Mouse (Mus musculus): ENCODE measurements around the gene Sox12. TPM values are rescaled to one million over a fixed set of nuclear protein-coding genes. Genes with fewer than 3 reads are reported as not detected.

The Sox12 gene
- total RNA-seq, 2 experiments from 2014 or later: 16.4 to 19.8 TPM

DNA sequence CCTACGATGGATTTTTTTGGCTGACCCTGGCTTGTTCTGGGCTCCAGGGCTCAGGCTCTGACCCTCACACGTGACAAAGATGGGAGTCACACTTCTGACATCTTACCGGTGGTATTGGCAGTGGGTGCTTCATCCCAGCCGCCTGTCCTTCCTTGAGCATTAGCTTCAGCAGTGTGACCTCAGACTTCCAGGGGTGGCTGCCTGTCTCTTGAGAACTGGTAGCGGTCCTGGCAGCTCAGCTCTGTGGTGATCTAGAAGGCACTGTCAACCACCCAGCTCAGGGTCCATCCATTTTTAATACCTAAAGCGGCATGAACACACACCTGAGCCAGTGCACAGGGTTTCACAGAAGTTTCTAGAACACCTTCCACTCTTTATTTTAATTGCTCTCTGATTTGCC, 11.9 kb upstream of the Sox12 start:
- no peak for DNase-seq (ENCODE audit: extremely low spot score in 1 of 2, low spot score in 1 of 2)

DNA sequence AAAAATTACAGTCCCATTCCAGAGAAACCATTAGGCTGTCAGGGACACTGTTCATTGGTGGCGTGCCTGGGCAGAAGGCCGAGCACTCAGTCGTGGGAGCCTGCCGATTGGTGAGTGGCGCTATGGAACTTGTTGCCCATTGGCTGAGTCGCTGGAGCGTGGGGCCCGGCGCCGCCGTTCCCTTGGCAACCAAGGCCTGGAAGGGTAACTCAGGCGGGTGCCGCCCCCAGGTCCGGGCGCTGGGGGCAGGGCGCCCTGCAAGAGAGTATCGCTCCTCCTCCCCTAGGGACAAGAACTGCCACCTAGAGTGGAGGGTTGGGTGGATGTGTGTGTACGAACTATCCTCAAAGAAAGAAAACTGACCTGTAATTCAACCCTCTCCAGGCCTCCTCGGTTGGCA, 8.3 kb upstream of the Sox12 start:
- peak; percentile 83 to 90 for DNase-seq (ENCODE audit: extremely low spot score in 1 of 2, low spot score in 1 of 2)

DNA sequence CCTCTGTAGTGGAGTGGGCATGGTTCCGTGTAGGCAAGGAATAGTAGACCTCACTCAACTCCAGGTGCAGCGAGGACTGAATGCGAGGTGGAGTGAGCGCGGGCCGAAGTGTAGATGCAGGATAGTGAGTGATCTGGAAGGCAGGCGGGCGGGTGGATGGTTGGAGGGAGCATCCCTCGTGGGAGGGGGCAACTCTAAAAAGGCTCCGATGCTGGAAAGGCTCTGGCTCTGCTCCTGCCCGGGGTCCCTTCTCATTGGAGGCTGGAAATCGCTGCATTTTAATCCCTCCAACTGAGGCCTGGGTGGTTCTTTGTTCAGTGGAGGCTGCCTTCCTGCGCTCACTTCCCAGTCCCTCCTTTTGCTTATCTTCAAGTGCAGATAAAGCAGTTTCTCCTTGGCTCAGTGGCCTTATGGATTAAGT, 1.3 kb upstream of the Sox12 start:
- no peak for DNase-seq (ENCODE audit: extremely low spot score in 1 of 2, low spot score in 1 of 2)

- DNase-seq (ENCODE audit: extremely low spot score in 1 of 2, low spot score in 1 of 2): peak; percentile 70 to 82
Measured at GRCm38 (mm10) chr2:152398691-152399090, 828 bp upstream of the Sox12 start.

GRCm38 (mm10) chr2:152397004-152397589, 766 bp downstream of the Sox12 start:
- DNase-seq (ENCODE audit: extremely low spot score in 1 of 2, low spot score in 1 of 2): peak; percentile 62 to 77

DNA sequence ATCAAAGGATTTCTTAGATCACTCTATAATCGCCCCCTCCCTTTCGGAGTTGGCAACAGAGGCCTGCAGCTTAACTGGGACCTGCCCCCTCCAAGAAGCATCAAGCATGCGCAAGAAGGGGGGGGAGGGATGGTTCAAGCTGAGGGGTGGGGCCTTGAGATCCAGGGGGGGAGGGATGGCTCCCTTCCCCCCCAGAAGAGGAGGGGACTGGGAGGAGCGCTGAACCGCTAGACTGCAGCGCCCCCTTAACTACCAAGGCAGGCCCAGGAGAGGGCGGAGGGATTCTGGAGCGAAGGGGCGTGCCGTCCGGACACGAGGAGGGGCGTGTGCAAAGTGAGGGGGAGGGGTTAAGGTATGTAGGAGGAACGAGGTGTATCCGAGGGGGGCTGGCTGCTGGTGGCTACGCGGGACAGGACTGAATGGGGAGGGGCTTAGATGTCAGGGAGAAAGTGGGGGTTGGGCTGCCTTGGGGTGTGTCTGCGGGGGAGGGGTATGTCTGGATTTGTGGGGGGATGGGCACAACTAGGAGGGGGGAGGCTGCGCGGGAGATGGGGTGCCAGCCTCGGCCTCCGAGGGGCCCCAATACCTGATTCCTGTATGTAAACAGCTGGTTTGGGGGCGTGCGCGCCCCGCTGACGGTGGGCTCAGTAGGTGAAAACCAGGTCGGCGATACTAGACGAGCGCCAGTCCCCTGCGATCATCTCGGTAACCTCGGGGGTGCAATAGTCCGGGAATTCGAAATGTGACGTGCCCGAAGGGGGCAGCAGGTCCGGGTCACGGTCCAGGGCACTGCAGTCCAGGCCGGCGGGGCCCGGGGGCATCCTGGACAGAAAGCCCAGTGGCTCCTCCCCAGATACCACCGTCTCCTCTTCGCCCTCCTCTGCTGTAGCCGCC, 1.5 kb downstream of the Sox12 start:
- peak; percentile 71 to 80 for DNase-seq (ENCODE audit: extremely low spot score in 1 of 2, low spot score in 1 of 2)

DNA sequence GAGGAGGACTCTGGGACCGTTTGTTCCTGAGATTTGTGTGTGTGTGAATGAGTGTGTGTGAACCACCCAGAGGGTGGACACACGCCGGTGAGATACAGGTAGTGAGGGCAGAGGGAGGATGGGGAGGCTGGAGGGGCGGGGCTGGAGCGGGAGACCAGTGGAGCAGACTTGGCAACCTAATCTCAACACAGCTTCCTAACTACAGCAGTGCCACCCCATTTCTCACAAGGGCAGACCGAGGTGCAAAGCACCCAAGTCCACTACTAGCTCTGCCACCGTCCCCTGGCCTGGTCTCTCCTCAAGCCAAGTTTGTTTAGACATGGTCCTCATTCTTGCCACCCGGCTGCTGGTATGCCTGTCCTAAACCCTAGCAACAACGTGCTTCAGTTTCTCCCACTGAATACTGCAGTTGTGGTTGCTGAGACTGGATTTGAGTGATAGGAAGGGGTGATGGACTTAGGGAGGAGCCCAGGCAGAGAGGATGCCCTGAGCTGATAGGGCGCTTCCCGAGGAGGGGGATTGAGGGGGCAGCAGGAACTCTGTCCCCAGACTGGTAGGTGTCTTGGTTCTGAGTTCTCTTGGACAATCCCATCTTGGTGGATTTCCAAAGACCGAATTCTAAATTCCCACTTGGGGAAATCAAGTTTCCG, 2.5 kb downstream of the Sox12 start:
- no peak for DNase-seq (ENCODE audit: extremely low spot score in 1 of 2, low spot score in 1 of 2)

DNA sequence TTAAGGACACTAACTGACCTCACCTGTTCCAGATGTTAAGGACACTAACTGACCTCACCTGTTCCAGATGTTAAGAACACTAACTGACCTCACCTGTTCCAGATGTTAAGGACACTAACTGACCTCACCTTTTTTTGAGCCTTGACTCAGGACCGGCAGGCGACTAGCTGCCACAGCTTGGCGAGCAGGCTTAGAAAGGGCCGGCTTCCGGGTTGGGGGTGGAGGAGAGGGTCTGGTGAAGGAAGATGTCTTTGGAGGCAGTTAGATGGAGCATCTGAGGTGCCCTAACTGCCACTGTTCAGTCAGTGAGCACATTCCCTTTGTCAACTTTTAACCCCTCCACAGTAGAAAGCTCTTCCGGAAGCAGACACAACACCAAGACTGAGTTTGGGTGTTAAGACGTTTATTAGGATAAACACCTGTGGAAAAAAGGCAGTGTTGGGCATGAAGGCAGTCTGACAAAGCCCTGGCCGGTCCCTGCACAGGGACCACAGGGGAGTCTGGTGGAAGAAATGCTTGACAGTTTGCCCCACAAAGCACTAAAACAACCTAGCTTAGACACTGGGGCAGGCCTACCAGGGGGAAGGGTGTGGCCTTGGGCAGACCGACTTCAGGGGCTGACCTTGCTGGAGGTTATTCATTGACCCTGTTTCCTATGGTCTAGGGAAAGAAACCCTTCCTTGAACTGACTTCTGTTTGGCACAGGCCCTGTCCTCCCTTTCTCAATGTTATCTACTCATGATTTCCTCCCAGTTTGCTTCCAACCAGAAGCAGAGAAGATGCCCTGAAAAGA, 4.4 kb downstream of the Sox12 start:
- no peak for DNase-seq (ENCODE audit: extremely low spot score in 1 of 2, low spot score in 1 of 2)

DNA sequence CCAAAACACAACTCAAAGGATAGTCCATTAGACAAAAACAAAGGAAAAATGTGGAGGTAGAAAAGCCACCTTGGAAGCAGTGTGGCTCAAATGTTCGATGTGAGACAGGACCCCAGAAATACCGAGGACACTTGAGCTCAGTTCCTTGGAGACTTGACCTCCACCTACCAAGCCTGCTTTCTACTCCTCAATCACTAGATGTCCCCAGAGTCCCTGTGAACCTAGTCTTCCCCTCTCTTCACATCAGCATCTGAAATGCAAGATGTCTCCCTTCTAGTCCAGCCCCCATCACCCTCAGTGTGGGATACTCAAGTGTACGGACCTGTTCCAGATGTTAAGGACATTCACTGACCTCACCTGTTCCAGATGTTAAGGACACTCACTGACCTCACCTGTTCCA, 5.1 kb downstream of the Sox12 start:
- DNase-seq (ENCODE audit: extremely low spot score in 1 of 2, low spot score in 1 of 2): no peak

- DNase-seq (ENCODE audit: extremely low spot score in 1 of 2, low spot score in 1 of 2): no peak
Measured at GRCm38 (mm10) chr2:152384191-152384590, 13.7 kb downstream of the Sox12 start.

DNA sequence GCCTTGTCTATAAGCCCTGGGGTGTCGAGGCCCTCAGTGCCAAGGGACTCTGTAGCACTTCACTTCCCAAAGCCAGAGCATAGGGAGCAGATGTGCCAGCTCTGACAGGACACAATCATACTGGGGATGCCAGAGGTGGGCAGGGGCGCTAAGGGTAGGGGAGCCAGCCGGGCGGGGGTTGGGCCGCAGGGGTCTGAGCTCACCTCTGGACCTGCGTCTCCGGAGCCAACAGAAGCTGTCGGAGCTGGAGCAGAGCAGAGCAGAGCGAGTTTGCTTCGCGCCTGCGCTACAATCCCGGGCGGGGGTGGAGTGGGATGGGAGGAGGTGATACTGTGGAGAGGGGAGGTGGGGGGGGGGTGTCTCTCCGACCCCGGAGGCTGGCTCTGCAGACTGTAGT, 21.5 kb downstream of the Sox12 start, which contains the start of gene Nrsn2:
Nrsn2 (minus strand) TSS at position 294 of the 397 bp plus-strand sequence.
- peak in 1 of 2 experiments; percentile 38 for DNase-seq (ENCODE audit: extremely low spot score in 1 of 2, low spot score in 1 of 2)

GRCm38 (mm10) chr2:152375652-152376344, 22.1 kb downstream of the Sox12 start:
- peak in 1 of 2 experiments; percentile 29 for DNase-seq (ENCODE audit: extremely low spot score in 1 of 2, low spot score in 1 of 2)

DNA sequence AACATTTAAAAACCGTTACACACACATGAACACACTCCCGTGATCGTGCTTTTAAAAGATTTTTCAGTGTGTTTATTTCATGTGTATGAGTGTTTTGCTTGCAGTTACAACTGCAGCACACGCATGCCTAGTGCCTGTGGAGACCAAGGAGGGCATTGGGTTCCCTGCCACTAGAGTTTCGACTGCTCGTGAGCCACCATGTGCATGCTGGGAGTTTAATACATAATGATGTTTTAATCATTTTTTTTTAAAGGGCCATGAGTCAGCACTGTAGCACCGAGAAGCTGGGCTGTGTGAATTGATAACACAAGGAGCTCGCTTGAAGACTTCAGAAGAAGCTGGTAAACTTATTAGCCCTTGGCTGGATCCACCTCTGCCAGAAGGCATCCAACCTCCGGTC, 24.3 kb downstream of the Sox12 start:
- no peak for DNase-seq (ENCODE audit: extremely low spot score in 1 of 2, low spot score in 1 of 2)

GRCm38 (mm10) chr2:152372661-152373060, 25.2 kb downstream of the Sox12 start:
- DNase-seq (ENCODE audit: extremely low spot score in 1 of 2, low spot score in 1 of 2): no peak

DNA sequence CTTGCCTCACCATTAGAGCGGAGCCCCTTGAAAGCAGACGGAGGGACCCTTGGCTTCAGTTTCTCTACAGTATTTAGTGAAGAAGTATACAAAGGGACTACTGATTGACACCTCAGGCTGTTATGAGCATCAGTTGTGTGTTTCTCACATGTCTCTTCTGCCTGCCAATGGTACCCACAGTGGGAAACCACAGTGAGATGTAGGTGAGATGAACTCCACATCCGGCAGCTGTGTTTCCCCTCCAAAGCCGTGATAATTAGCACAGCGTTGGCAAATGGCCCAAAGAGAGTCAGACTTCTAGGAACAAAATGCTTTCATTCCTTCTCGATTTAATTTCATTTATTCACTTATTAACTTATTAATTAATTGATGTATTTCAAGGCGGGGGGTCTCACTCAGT, 25.8 kb downstream of the Sox12 start:
- DNase-seq (ENCODE audit: extremely low spot score in 1 of 2, low spot score in 1 of 2): no peak

DNA sequence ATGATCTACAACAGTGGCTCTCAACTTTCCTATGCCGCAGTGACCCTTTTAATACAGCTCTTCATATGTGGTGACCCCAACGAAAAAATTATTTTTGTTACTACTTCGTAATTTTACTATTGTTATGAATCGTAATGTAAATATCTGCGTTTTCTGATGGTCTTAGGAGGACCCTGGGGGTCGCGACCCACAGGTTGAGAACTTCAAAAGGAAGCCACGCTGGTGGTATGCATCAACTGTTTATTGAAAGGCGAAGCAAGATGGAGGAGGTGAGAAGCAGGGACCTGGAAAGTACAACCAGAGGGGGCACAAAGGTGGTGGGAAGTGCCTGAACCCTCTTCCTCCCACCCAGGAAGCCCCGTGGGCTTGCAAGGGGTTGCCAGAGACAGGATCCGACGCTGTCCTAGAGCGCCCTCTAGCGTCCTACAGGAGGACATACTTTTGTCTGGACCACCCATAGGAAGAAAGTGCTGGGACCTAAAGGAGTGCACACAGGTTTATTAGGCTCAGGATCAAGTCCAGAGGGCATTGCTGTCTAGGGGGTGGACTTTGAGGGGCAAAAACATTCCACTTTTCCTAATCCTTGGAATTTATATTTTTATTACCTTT, 29.2 kb downstream of the Sox12 start:
- DNase-seq (ENCODE audit: extremely low spot score in 1 of 2, low spot score in 1 of 2): peak in 1 of 2 experiments; percentile 51

DNA sequence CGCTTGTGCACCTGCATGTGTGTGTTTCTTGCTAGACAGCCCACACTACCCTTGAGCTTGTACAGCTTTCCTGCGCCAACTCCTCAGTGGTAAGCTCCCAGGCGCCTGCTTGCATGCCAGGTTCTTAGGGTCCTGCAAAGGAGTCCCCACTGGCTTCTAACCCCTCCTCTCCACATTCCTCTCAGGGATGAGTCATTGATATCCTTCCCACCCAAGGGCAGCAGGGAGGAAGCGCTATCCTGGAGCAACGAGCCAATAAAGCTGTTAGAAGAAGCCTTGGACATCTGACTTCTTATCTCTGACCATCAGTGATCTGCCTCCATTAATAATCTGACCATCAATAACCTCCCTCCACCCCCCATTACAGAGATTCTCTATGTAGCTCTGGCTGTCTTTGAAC, 29.9 kb downstream of the Sox12 start:
- no peak for DNase-seq (ENCODE audit: extremely low spot score in 1 of 2, low spot score in 1 of 2)

GRCm38 (mm10) chr2:152363245-152364147, 34.4 kb downstream of the Sox12 start:
- DNase-seq (ENCODE audit: extremely low spot score in 1 of 2, low spot score in 1 of 2): peak; percentile 39 to 64
